Mouse (Mus musculus): Measurements from ENCODE around the gene Mn1.

- no peak for TF ChIP-seq CTCF (IDR thresholded peaks at IDR 0.05; ENCODE audit: low read depth)
- TF ChIP-seq EP300 (IDR thresholded peaks at IDR 0.05; ENCODE audit: low read depth): no peak
Observed at GRCm38 (mm10) chr5:111442151-111442871, 25.1 kb downstream of the Mn1 start.

All from liver, postnatal 0 days (tissue).